Mouse (Mus musculus) CH12.LX (cell line): ENCODE measurements around the gene Kera. TPM values are rescaled to one million over a fixed set of nuclear protein-coding genes. Genes with fewer than 3 reads are reported as not detected.

Experiments used
- DNase-seq: peaks from one replicate; pipeline ENCODE4 v3.0.0-alpha.2; 2013; ENCODE audit errors: extremely low read depth
- H3K27ac ChIP-seq: 2 replicates; pipeline ENCODE4 v1.5.1; 2012; ENCODE audit warnings: low read depth, mild to moderate bottlenecking, control low read depth, moderate library complexity; ENCODE audit not compliant: insufficient read depth
- H3K27me3 ChIP-seq: replicated peaks from 2 replicates; pipeline ENCODE3; 2012; ENCODE audit warnings: inconsistent platforms
- H3K36me3 ChIP-seq, 2 experiments: replicated peaks in 1 of 2; 2 replicates each; pipeline versions ENCODE3 to v1.6.1; 2012; ENCODE audit warnings: inconsistent platforms in 1 of 2, low read length in 1 of 2, mild to moderate bottlenecking in 1 of 2, mixed read lengths in 1 of 2, moderate library complexity in 1 of 2; ENCODE audit not compliant: control insufficient read depth in 1 of 2, insufficient read depth in 1 of 2
- H3K4me1 ChIP-seq, 2 experiments: 2 replicates each; pipeline ENCODE4 v1.6.1; 2012; ENCODE audit warnings: inconsistent platforms in 1 of 2, moderate library complexity in 1 of 2; ENCODE audit not compliant: insufficient read depth in 2 of 2, control insufficient read depth in 1 of 2
- H3K4me2 ChIP-seq: 2 replicates; pipeline ENCODE4 v1.6.1; 2012; ENCODE audit warnings: low read depth, mild to moderate bottlenecking, control low read depth; ENCODE audit not compliant: poor library complexity, insufficient read depth, severe bottlenecking
- H3K4me3 ChIP-seq, 3 experiments: fragments of 150-350 bp in 1 of 3; sonication (generic) in 1 of 3; replicated peaks in 1 of 3; 2 replicates each; pipeline versions ENCODE3 to v1.5.1; 2011 to 2012; ENCODE audit warnings: low read depth in 2 of 3, low read length in 2 of 3, mild to moderate bottlenecking in 2 of 3, moderate library complexity in 2 of 3, control low read depth in 1 of 3, improper control_type of control experiment in 1 of 3, inconsistent platforms in 1 of 3, mixed read lengths in 1 of 3; ENCODE audit not compliant: poor library complexity in 1 of 3
- H3K79me2 ChIP-seq: replicated peaks from 2 replicates; pipeline ENCODE4 v1.6.1; 2012; ENCODE audit warnings: mild to moderate bottlenecking, moderate library complexity; ENCODE audit not compliant: control insufficient read depth, poor library complexity, insufficient read depth, severe bottlenecking; ENCODE audit errors: extremely low read depth
- H3K9ac ChIP-seq: 2 replicates; pipeline ENCODE4 v1.6.1; 2012; ENCODE audit warnings: low read depth, mild to moderate bottlenecking, control low read depth, moderate library complexity; ENCODE audit not compliant: insufficient read depth
- H3K9me3 ChIP-seq: replicated peaks from 2 replicates; pipeline ENCODE3; 2012; ENCODE audit warnings: low read length, inconsistent platforms, mixed read lengths
- BHLHE40 ChIP-seq: IDR thresholded peaks from 2 replicates; pipeline ENCODE4 v1.6.1; 2011; ENCODE audit warnings: mild to moderate bottlenecking, low read depth, low read length, improper control_type of control experiment
- CTCF ChIP-seq, 2 experiments: IDR thresholded peaks in 1 of 2; conservative IDR thresholded peaks in 1 of 2; 2 replicates each; pipeline ENCODE4 v1.5.1; 2011 to 2012; ENCODE audit warnings: low read depth in 2 of 2, low read length in 2 of 2, improper control_type of control experiment in 1 of 2, inconsistent platforms in 1 of 2, mild to moderate bottlenecking in 1 of 2, moderate library complexity in 1 of 2
- E2F4 ChIP-seq: IDR thresholded peaks from 2 replicates; pipeline ENCODE4 v1.6.1; 2011; ENCODE audit warnings: low read depth, low read length, improper control_type of control experiment; ENCODE audit not compliant: insufficient replicate concordance
- ELF1 ChIP-seq: IDR thresholded peaks from 2 replicates; pipeline ENCODE4 v1.6.1; 2014; ENCODE audit warnings: low read depth, mild to moderate bottlenecking, inconsistent platforms, low read length, improper control_type of control experiment
- KAT2A ChIP-seq: IDR thresholded peaks from 2 replicates; pipeline ENCODE4 v1.6.1; 2012; ENCODE audit warnings: low read length, improper control_type of control experiment, inconsistent platforms; ENCODE audit not compliant: insufficient replicate concordance
- MAZ ChIP-seq: IDR thresholded peaks from 2 replicates; pipeline ENCODE4 v1.6.1; 2012; ENCODE audit warnings: low read depth, mild to moderate bottlenecking, inconsistent platforms, low read length, improper control_type of control experiment, moderate library complexity
- MXI1 ChIP-seq: IDR thresholded peaks from 2 replicates; pipeline ENCODE4 v1.6.1; 2011; ENCODE audit warnings: mild to moderate bottlenecking, low read depth, low read length, improper control_type of control experiment
- MYC ChIP-seq: IDR thresholded peaks from 2 replicates; pipeline ENCODE4 v1.6.1; 2011; ENCODE audit warnings: low read depth, mild to moderate bottlenecking, improper control_type of control experiment, low read length
- SMC3 ChIP-seq: IDR thresholded peaks from 2 replicates; pipeline ENCODE4 v1.6.1; 2011; ENCODE audit warnings: low read depth, low read length, improper control_type of control experiment
- TBP ChIP-seq: conservative IDR thresholded peaks from 2 replicates; pipeline ENCODE4 v1.6.1; 2011; ENCODE audit warnings: low read depth, low read length, improper control_type of control experiment
- TCF12 ChIP-seq: IDR thresholded peaks from 2 replicates; pipeline ENCODE4 v1.6.1; 2014; ENCODE audit warnings: low read depth, mild to moderate bottlenecking, inconsistent platforms, low read length, improper control_type of control experiment
- USF1 ChIP-seq: IDR thresholded peaks from 2 replicates; pipeline ENCODE4 v1.6.1; 2014; ENCODE audit warnings: low read depth, mild to moderate bottlenecking, inconsistent platforms, low read length, improper control_type of control experiment
- ZKSCAN1 ChIP-seq: IDR thresholded peaks from 2 replicates; pipeline ENCODE4 v1.6.1; 2012; ENCODE audit warnings: low read depth, inconsistent platforms, low read length, improper control_type of control experiment, borderline replicate concordance
- ZNF384 ChIP-seq: IDR thresholded peaks from 2 replicates; pipeline ENCODE4 v1.6.1; 2012; ENCODE audit warnings: low read depth, low read length, improper control_type of control experiment, inconsistent platforms
- dilution Hi-C: fragments of 300-500 bp; cut with MboI; formaldehyde crosslinking; loops from 2 replicates; pipeline ENCODE4 v1.14.3; 2020; ENCODE audit warnings: low sequenced_read_pairs; ENCODE audit not compliant: extremely low pct_unique_long_range_greater_than_20kb, extremely low pct_ligation_motif_present
- in situ Hi-C: fragments of 300-500 bp; cut with MboI; formaldehyde crosslinking; loops from 3 replicates; pipeline ENCODE4 v1.14.3; 2019; ENCODE audit warnings: low sequenced_read_pairs, low pct_ligation_motif_present, low pct_unique_long_range_greater_than_20kb, mixed read lengths
- polyA plus RNA-seq: library from polyadenylated mRNA; unstranded; fragments of >175 nt; gene quantifications from 2 replicates; pipeline ENCODE4 v1.2.1, GENCODE M21; 2012; ENCODE audit warnings: low read depth; ENCODE audit not compliant: insufficient read length
- total RNA-seq, 2 experiments: library from RNA; depleted of rRNA; stranded (reverse); fragments of 300-350 nt in 1 of 2; fragments of >200 nt in 1 of 2; gene quantifications; 2 replicates each; pipeline ENCODE4 v1.2.3; 2012 to 2014

Kera gene
- total RNA-seq (2012; rRNA removed) (not detected in 2 replicates), total RNA-seq (2014; rRNA removed) (not detected in 2 replicates), polyA plus RNA-seq (not detected in 2 replicates)

DNA sequence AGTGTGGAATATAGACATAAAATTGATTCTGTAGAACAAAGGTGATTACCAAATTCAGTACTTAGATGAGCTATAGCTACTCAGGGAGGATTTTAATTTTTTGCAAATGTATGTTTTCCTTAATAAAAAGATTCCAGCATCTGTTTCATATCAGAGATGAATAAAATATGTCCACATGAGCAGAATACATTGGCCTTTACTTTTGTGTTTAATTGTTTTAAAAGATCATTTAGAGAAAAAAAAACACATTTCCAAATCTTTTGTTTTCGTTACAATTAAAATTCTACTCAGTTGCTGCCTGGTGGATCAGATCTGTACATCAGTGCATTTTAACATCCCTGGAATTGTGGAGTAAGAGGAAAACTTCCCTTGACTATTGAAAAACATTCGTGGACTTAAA, at the start of gene Kera:
Gene Kera, plus strand, starts transcription at position 301 of the 400 bp plus-strand sequence.
- Histone ChIP-seq H3K9ac (no peak within 1 kb of the TSS), H3K36me3 (no peaks in the 10 kb centered on the region), H3K4me2 (no peak within 1 kb of the TSS), H3K27ac (no peak within 1 kb of the TSS), H3K27me3 (no peaks in the 10 kb centered on the region), H3K4me1 (peaks cover 4 to 11% of the 10 kb centered on the region in 2 experiments; a peak in 3 of 4 replicates), H3K9me3 (no peaks in the 10 kb centered on the region), H3K79me2 (no peaks in the 10 kb centered on the region), H3K4me3 (no peak within 1 kb of the TSS)
- in situ Hi-C loops (no loop called here), dilution Hi-C loops (no loop called here)
- TF ChIP-seq E2F4 (no peak), MXI1 (no peak), KAT2A (no peak), MYC (no peak), CTCF (conservative IDR thresholded peaks at IDR 0.05 in 1 of 2, IDR thresholded peaks at IDR 0.05 in 1 of 2; ENCODE audit: low read depth in 2 of 2, low read length in 2 of 2) (no peak), TBP (no peak), TCF12 (no peak), BHLHE40 (no peak), SMC3 (no peak), ZKSCAN1 (no peak)
- no peak for DNase-seq

GRCm38 (mm10) chr10:97564957-97565856, 41.5 kb upstream of the Kera start, which contains the start of gene Lum:
Gene Lum (plus strand): TSS chr10:97565128.
- Histone ChIP-seq H3K4me2 (no peak within 1 kb of the TSS; the same call in 1 of the 2 replicates), H3K4me1 (peaks cover 0 to 8% of the 10 kb centered on the region in 2 experiments; a peak in 1 of 4 replicates), H3K27me3 (no peaks in the 10 kb centered on the region), H3K36me3 (no peaks in the 10 kb centered on the region), H3K27ac (no peak within 1 kb of the TSS), H3K79me2 (no peaks in the 10 kb centered on the region), H3K9ac (no peak within 1 kb of the TSS), H3K4me3 (no peak within 1 kb of the TSS), H3K9me3 (no peaks in the 10 kb centered on the region)
- TF ChIP-seq ZNF384 = peak; percentile 66
- TF ChIP-seq MAZ = no peak
- TF ChIP-seq ELF1 = no peak
- TF ChIP-seq USF1 = no peak
- in situ Hi-C loops (no loop called here), dilution Hi-C loops (no loop called here)
- no peak for DNase-seq
